Mouse (Mus musculus) kidney, postnatal 36 days (tissue): ENCODE measurements at regions not wholly inside any gene's neighbourhood (a gene's known extent, or its start where the extent isn't known, plus 50 kb on each side); places are given as distances from the start of the nearest gene placed in this dataset.

Experiments used
- DNase-seq, 2 experiments: peaks; one replicate each; pipeline ENCODE4 v3.0.0; 2021 to 2022; ENCODE audit warnings: mixed read lengths in 2 of 2

DNA sequence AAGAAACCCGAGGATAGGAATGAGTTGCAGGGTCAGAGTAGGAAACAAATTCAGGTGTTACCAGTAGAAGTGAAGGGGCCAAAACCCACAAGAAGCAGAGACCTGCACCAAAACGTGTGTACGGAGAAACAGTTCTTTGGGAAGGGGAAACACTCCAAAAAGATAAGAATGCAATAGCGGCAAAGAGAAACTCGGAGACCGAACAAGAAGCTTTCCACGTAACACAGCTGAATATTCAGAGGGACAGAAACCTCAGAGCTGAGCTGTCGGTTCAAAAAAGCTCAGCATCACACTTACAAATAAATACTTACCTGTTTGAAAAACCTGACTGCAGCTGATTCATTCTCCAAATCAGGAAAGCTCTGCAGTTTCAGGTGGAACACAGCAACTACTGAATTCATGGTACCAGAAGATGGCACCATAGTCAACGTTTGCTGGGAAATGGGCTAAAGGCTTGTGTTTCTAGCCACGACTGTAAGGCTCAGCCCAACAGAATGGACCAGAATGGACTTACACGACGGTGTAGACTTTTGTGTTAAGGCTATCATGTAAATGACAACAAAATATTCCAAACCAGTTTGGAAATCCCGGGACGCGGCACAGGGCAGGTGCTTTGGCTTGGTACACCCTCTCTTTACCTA lies 484.9 kb downstream of the Plcl1 start:
- DNase-seq, result peak; percentile 14 to 56

DNA sequence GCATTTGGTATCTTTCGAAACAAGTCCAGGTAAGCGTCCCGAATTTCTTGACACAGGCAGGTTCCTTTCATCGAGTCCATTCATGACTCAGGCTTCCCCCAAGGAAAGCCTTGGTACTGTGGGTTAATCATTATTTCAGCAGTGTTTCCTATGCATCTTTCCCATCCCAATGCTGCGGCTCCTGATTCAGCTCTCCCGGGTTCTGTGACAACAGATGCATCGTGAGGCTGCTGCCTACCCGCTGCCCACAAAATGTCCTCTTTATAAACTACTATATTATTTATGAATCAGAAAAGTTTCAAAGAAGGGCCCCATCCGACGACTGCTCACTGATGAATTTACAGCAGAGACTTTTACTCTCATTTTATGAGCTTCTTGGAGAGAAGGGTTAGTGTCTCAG lies 486.2 kb downstream of the Plcl1 start:
- DNase-seq, result no peak

DNA sequence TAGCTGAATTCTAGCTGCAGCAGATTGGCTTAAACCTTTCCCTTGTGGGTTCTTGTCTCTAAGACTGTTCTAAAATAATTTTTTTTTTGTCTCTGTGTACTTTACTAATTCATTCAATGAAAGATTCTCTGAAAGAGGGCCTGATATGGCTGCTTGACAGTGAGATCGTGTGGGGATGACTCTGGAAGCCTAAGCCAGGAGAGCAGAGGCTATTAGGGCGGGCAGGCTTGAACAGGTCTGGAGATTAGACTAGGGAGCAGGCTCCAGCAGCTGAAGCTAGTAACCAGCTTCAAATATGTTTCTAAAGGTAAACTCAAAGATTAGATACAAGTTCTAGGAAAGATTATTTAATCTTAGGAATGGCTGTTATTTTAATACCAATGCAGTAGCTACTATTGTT lies 491.9 kb downstream of the Plcl1 start:
- DNase-seq, result no peak

DNA sequence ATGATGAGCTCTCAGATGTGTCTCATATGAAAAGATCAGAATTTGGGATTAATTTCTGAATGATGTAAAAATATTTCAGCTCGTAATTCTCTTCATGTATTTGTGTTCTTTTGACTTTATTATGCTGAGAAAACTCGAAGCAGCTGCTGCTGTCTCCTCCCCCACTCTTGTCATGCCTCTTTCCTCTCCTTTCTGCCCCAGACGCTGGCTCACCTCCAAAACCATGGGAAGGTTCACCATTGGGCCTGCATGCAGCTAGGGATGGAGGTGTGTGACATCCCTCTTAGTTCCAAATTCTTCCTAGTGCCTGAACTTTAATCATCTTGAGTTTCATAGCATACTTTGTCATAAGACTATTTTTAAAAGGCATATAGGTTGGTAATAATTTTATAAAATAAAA lies 492.3 kb downstream of the Plcl1 start:
- no peak for DNase-seq

DNA sequence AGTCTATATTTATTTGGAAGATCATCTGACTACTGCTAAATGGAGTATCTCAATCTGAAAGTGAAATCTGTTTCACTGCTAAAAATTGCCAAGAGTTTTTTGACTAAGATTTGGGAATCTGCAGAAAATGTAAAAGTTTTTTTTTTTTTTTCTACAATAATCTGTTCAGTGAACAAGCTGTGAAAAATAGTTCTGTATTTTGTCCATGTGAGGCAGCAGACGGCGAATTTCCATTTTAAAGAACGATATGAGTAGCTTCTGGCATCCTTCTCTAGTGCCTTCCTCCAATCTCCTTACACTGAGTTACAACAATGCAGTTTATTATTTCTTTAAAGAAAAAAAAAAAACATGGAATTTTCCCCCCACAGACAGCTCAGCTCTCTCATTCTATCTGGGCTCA lies 494.3 kb downstream of the Plcl1 start:
- DNase-seq, result no peak

DNA sequence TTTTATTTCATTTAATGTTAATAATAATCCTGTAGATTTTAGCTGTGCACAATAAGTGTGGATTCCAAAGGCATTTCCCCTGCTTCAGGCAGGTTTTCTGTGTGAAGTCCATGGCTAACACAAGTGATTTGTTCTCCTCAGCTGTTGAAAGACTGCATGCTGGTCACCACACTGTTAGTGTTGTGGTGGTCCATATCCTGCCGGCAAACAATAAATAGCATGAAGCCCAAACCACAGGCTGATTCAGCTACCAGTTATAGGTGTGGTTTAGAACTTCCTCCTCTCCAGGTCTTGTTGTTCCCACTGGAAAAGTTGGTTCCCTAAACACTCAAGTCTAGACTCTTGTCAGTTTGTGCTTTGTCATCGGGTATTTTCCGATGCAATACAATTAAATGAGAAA lies 497.5 kb downstream of the Plcl1 start:
- DNase-seq, result no peak

DNA sequence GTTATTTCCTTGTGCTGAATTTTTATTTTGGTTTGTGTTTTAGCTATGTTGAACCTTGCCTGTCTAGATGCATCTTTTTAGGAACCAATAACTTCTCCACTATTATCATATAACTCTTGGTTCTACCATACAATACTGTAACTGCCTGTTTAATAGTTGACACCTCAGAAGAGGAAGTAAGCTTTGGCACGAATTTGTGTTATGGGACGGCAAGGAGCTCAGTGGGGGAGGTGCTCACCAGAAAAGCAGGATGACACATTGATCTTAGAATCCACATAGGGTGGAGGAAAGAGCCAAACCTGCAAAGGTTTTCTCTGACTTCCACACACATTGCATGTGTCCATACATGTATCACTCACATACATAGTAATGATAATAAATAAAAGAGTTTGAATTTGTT lies 498.9 kb downstream of the Plcl1 start:
- no peak for DNase-seq

DNA sequence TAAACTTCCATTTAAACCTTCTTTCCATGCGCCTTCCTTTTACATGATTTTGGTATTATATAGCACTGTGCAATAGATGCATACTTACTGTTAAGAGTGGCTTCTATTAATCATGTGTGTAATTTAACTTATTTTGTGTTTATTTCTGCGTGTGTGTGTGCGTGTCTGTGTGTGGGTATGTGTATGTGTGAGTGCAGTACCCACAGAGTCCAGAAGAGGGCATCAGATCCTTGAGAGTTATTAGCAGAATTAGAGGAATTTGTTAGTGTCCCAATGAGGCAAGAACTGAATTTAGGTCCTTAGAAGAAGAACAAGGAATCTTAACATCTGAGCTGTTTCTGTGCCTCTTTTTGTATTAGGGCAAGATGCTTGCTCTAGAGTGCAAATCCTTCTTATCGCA lies 499.5 kb downstream of the Plcl1 start:
- no peak for DNase-seq

DNA sequence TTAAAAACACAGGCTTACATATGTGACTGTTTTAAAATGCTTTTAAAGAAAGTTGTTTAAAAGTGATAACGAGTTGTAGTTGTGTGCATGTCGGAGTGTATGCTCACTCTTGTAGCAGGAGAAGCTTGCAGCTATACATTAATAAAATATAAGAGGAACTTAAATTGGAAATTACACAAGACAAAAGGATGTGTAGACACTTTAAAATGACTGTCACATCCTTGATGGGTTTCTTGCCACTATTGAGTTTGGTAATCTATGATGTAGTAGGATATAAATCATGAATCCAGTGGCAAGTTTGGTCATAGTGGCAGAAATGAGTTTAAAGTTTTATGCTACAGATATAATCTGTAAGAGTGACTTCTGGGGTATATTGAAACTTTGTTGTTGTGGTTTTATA lies 504.3 kb downstream of the Plcl1 start:
- no peak for DNase-seq

DNA sequence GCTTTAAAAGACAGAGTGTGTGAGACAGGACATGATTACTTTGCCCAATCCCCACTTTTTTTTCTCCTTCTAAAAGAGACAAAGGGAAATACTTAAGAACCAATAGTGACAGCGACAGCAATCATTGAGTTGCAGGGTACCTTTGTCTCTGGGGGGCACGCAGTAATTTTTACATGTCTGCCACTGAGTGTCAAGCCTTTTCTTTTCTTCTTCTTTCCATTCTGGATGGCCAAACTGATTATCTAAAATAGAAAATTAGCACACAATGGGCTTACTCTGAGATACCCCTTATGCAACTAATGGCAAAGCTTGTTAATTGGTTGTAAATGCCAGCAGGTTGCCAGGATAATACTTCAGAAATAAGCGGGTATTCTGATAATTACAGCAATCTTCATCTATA lies 508.6 kb downstream of the Plcl1 start:
- DNase-seq, result no peak

DNA sequence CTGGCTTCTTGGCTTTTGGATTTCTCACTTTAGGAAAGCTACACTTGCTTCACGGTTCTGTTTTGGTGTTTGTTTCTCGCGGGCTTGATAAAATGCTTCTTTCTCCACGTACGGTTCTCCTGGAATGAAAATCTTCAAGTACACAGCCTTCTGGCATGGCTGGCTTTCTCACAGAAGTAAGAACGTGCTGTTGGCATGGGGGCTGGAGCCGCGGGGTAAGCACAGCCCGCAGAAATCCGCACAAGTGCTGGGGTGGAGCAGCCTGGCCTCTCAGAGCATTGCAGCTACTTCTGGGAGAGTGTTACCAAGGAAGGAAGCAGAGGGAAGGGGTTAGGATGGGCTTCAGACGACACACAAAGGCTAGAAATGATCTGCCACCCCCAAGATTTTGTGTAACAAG lies 510.2 kb downstream of the Plcl1 start:
- DNase-seq, result no peak

DNA sequence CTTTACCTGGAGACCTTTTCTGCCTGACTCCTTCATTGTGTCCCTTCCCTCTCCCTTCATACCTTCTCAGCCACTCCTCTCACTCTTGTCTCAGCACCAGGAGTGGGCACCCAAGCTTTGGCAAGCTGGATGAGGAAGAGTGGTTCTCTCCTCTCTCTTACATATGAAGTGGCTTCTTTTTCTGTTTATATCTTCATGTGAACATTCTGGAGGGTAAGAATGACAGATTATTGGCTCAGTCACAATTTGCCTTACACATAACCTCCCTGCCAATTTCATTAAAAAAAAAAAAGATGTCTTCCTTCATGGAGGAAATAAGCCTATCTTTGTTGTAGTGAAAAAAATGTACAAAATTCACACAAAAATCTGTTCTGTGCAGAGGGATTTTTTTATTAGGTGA lies 513.8 kb downstream of the Plcl1 start:
- no peak for DNase-seq

DNA sequence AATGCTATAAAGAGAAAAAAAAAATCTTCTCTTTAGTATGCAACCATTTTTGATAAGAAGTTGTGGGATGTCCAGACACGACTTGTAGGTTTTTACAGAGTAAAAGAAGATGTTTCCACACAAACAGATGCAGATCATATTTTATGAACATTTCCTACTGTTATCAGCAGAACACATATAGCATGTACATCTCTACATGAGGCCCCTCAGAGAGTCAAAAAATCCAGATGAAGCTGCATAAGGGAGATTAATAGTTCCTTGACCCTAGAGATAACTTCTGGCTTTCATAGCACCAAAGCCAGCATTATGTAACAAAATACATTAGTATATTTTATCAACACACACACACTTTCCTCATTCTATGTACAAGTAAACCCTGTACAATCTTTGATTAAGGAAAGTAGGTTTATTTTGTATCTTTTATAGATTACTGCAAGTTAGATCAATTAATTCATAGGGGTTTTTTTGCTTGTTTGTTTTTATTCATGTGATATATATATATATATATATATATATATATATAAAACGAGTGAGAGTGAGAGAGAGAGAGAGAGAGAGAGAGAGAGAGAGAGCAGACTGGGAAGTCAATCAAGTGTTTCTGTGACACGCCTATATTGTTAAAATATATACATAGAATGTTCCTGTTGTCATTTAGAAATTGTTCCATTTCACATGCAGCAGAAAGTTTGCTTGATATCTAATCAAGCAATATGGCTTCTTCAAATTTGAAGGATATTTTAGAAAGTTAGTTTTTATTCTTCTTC lies 541.2 kb downstream of the Plcl1 start:
- no peak for DNase-seq

DNA sequence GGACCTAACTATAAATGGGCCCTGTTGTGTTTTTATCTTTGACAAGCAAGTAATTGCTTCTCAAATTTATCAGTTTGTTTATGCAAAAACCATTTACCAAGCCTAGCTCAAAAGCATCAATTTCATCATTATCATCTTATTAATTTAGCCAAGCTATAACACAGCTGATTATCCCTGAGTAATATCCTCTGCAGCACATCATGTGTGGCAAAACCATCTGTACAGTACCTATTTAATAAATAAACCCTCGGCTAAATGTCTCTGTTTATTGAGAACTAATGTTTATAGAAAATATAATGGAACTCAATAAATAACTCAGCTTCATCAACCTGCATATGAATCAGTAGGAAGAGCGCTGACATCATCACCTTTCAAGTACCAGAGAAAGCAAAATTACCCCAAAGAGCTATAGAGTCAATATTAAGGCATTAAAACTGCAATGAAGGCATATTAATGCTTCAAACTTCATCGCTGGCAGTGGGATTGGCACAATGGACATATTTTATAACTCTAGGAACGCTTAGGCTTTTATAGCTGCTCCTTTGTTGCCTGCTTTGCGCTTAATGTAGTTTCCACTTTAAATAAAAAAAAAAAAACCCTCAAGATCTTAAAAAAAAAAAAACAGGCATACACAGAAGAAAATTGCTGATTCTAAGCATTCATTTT lies 542.0 kb downstream of the Plcl1 start:
- no peak for DNase-seq

DNA sequence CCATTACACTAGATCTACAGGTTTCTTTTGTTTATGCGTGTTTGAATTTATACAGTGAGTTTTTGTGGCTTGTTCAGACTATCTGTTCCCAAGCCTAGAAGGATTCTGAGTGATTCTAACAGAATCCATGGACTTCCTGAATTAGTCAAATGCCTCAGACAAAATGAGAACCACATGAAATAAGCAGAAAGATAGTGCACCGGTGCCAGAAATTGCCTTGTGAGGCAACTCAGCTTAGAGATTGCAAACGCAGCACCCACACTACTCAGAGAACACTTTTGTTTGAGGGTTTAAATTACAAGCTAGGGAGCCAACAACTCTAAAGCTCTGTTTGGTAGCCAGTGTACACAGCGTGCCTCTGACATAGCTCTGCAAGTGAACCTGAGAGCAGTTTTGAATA lies 543.9 kb downstream of the Plcl1 start:
- no peak for DNase-seq

DNA sequence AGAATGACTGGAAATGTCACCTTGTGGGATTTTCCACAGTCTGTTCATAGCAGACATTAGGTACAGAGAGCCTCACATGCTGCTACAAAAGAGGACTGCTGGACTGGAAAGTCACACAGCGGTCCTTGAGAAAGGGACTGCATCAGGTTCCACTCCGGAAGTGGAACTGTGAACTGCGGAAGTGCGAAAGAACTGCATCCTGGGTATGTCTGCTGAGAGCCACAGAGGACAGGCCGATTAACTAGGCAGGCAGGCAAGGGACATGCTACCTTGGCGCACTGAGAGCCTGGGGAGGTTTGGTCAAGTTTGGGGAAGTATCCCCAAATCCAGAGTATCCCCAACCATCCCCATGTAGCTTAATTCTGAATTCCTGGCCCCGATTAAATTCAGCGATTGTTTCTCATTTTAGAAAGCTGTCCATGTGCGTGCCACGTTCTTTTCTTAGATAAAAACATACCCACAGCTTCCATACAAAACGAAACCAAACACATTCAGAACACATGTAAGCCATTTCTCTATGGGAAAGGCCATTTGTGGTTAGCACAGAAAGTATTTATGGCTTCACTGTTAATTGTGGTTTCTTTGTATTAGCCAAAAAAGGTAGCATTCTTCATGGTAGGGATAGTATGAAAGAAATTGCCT lies 552.2 kb downstream of the Plcl1 start:
- DNase-seq, result no peak

DNA sequence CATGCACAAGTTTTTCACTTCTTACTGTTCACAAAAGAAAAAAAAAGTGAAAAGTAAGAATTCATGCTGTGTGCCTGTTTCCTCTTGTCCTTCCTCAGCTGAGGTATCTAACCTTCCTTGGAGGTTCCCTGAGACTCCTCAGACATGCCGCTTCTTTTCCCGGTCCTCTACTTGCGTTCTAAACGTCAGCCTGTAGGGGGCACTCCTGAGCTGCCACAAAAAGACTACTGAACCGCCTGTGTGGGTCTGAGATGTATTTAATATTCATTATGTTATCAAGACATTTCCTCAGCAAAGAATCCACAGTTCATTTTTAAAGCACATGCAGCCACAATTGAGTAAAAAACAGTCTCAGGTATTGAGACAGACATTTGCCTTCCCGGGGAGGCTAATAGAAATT lies 554.6 kb downstream of the Plcl1 start:
- DNase-seq, result peak; percentile 24 to 73

DNA sequence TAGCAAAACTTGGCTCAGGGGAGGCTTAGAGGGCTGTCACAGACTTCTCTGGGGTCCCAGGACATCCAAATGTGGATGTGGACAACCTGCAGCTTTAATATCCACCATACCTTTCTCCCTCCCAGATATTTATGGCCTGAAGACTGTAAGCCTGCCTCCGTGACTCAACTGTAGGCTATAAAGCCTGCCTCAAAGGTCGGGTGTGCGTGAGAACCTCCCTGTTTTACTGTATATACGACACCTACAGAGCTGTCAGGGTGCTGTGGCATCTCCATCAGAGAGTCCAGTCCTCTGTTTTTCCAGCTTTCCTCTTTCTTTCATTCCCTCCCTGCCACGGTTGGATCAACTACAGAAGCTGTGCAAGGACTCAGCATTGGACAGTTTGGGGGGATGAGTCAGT lies 558.1 kb downstream of the Plcl1 start:
- DNase-seq, result no peak

DNA sequence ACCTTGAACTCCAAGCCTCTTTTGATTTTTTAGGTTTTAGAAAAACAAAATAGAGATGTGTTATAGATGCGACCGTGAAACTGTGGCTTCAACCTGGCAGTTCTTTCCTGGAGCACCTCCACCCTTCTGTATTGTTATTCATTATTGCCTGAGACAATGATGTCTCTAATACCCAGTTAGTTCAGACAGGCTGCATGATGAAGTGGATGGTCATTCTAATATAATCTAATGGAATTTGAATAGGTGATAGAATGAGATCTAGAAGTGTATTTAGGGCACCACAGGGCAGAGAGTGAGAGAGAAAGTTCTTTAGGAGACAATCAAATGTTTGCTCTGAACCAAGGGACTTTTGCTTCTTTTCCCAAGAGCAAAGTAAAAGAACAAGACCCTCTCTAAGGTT lies 560.6 kb downstream of the Plcl1 start:
- no peak for DNase-seq

DNA sequence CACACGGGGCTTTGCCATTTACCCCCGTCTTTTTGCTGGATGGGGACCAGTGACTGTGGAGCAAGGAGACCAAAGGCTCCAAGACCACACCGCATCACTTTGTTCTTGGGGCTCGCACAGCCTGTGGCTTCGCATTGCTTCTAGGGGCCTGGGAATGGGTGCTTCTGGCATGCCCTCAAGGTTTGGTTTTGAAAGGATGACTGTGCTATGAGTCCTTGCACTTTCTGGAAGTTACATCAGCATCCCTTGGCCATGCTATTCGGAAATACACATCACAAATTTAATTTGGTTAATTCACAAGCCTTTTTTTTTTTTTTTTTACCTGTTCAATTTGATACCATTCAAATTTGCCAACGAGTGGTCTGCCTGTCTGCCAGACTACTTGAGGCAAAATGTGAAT lies 562.1 kb downstream of the Plcl1 start:
- DNase-seq, result no peak

DNA sequence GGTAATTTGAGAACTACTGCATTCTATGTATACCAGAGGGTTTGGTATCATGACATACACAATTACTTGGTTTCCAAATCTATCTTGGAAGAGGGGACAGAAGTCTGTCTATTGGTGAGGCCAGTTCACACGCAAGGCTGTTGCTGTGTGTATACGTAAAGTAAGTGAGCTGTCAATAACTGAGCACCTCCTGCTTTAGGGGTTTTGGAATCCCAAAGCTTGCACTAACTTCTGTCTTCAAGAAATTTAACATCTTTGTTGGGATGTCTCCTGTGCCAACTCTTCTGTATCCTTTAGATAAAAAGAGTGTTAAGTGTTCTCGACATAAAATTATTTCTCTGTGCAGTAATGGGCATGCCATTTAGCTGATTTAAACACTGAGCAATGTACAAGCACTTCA lies 572.1 kb downstream of the Plcl1 start:
- DNase-seq, result no peak

DNA sequence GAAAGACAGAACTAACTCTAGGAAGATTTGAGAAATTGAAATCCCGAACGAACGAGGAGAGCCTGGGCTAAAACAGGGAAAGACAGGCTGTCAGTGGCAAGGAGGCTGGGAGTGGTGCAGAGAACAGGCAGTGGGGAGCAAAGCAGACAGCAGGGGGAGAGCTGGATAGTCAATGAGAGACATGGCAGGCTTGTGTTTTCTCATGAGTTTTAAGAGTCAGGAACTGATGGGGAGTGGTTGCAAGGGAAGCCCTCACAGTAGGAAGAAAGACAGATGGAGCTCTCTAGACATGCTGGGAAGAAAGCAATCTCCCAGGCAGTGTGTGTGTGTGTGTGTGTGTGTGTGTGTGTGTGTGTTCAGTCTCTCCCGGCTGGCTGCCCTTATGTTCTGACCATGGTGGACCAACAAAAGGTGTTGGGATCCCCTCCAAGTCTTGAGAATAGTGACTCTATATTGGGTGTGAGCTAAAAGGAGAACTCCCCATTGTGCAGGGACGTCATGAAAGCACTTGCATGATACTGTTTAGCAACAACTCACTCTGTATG lies 577.9 kb downstream of the Plcl1 start:
- DNase-seq, result no peak

DNA sequence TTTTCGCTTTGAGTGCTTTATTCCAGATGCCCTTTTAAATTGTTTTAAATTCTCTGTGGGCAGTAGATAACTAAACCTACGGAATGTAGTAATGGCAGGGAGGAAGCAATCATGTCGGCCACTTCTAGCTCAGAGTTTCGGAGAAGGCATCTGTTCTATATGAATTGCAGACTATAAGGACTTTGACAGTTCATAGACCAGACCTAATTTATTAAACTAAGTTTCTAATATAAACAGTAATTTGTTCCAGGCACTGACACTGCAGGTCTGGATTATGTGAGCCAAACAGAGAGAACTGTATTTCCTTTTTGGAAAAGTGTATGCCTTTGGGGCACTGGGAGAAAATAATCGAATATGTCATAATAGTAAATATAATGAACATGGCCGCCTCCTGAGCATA lies 591.4 kb downstream of the Plcl1 start:
- no peak for DNase-seq
